Mouse (Mus musculus) brain, embryonic 14.5 days (tissue): Measurements from ENCODE around the gene Cdh15.

ENCODE experiments used
- CTCF ChIP-seq: fragments of 200-500 bp; IDR thresholded peaks from 2 replicates; pipeline ENCODE4 v1.5.1; 2012; ENCODE audit warnings: inconsistent platforms, mild to moderate bottlenecking, moderate library complexity, borderline replicate concordance; ENCODE audit not compliant: insufficient read depth, insufficient read length; ENCODE audit errors: extremely low read depth
- POLR2A ChIP-seq: fragments of 200-500 bp; IDR thresholded peaks from 2 replicates; pipeline ENCODE4 v1.6.1; 2012; ENCODE audit warnings: mild to moderate bottlenecking, inconsistent platforms, borderline replicate concordance; ENCODE audit not compliant: poor library complexity, insufficient read depth, insufficient read length, severe bottlenecking; ENCODE audit errors: extremely low read depth

DNA sequence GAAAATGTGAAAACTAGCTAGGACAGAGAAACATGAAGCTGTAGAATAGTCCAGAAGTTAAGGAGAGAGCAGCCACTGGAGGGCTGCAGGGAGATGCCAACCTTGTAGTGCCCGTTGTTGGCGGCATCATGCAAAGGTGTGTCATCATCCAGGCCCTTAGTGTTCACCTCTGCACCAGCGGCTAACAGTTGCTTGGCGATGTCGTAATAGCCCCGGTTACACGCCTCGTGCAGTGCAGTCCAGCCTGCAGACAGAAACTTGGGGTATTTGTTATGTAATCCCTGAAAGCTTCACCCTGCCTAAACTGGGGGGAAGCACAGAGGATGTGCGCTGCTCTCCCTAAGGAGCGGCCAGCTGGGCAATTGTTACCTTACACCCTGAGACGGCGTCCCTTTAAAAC, 50.7 kb downstream of the Cdh15 start:
- TF ChIP-seq CTCF (no peak), POLR2A (no peak)
